Mouse (Mus musculus): Measurements from ENCODE around the gene Fn3k. TPM values are rescaled to one million over a fixed set of nuclear protein-coding genes. Genes with fewer than 3 reads are reported as not detected.

The Fn3k gene
- polyA plus RNA-seq, 1 experiment from 2014 or later, result 35.3 TPM

DNA sequence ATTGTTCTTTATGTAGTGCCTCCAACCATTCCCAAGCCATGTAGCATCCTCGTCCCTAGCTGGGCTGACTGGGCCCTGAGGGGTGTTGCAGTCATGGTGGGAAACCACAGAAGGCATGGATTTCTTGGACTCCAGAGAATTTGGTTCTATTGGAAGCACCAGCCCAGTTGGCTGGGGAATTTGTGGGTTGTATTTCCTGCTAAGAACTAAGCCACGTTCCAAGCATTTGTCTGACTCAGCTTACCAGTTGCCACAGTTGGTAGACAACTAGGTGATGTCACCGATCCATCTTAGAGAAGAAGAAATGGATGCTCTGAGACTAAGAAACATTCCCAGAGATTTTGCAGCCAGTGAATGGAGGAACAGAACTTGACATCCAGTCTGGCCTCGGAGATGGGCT is 6.9 kb downstream of the Fn3k start:
- Histone ChIP-seq H3K36me3 (ENCODE audit: control insufficient read depth, insufficient read depth) (peaks cover 34% of the 10 kb centered on the region), H3K9me3 (replicated peaks; ENCODE audit: control insufficient read depth, low read length) (no peaks in the 10 kb centered on the region), H3K27ac (ENCODE audit: low read length) (no peak overlapping the region; the same call in 1 of the 2 replicates), H3K4me1 (ENCODE audit: control insufficient read depth, low read depth, low read length) (peaks cover 30% of the 10 kb centered on the region), H3K27me3 (ENCODE audit: control insufficient read depth, insufficient read depth, low read depth, low read length) (no peaks in the 10 kb centered on the region; the same call in 1 of the 2 replicates), H3K4me3 (ENCODE audit: low read depth, low read length) (no peak overlapping the region), H3K4me2 (ENCODE audit: low read depth, low read length) (no peak overlapping the region), H3K9ac (ENCODE audit: low read depth, low read length) (no peak overlapping the region)
- 76% methylated on average over 4 of the region's 4 CpGs for whole genome bisulfite sequencing (ENCODE audit: insufficient replicate concordance)
- no peak for ATAC-seq (ENCODE audit: low read depth)

DNA sequence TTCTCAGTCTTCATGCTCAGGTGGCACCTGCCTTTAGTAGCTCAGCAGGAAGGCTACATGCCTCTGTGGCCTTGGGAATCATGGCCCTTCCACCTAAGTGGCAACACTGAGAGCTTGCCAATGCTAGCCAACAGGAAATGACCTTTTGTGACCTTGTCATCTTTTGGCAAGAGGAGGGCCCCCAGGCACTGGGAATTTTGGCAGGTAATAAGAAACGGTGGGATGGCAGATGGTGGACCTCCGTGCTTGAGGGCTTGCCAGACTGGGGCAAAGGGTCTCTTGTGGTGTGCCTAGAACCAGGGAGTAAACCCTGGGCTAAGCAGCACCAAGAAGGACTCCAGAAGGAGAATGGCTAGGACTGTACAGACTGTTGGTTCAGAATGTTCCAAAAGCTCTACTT is 7.4 kb downstream of the Fn3k start:
- ATAC-seq (ENCODE audit: low read depth), result no peak
- Histone ChIP-seq H3K9me3 (replicated peaks; ENCODE audit: control insufficient read depth, low read length) (no peaks in the 10 kb centered on the region), H3K4me3 (ENCODE audit: low read depth, low read length) (no peak overlapping the region), H3K27me3 (ENCODE audit: control insufficient read depth, insufficient read depth, low read depth, low read length) (no peaks in the 10 kb centered on the region; the same call in 1 of the 2 replicates), H3K36me3 (ENCODE audit: control insufficient read depth, insufficient read depth) (peaks cover 34% of the 10 kb centered on the region), H3K27ac (ENCODE audit: low read length) (no peak overlapping the region), H3K4me1 (ENCODE audit: control insufficient read depth, low read depth, low read length) (peaks cover 26% of the 10 kb centered on the region), H3K4me2 (ENCODE audit: low read depth, low read length) (no peak overlapping the region), H3K9ac (ENCODE audit: low read depth, low read length) (no peak overlapping the region)
- WGBS (ENCODE audit: insufficient replicate concordance), result 49% methylated on average over 2 of the region's 2 CpGs

DNA sequence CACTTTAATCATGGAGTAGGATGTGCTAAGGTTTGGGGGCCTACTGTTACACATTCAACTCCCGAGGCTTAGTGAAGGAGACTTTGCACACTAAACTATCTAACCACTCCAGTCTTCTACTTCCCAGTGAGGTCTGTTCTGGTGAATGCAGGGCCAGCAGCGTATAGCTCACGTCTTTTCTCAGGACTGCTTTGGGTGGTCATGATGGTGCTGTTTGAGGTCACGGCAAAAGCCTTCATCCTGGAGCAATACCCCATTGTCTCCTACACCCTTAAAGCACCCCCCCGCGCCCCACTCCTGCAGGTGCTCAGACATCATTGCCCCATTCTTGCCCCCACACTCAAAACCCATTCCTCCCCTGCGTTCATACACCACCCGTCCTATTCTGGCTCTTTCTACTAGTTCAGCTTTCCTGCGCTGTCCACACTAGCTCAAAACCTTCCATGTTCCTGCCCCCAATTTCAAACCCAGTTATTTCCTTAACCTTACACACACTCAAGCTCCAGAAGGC is 16.6 kb downstream of the Fn3k start:
- WGBS (ENCODE audit: insufficient replicate concordance), result 26% methylated on average over 9 of the region's 9 CpGs
- H3K4me2 ChIP-seq (ENCODE audit: low read depth, low read length), result peak overlapping the region; percentile 72
- H3K4me1 ChIP-seq (ENCODE audit: control insufficient read depth, low read depth, low read length), result peaks cover 22% of the 10 kb centered on the region
- H3K4me3 ChIP-seq (ENCODE audit: low read depth, low read length), result peak overlapping the region; percentile 85
- peak overlapping the region; percentile 93 for H3K27ac ChIP-seq (ENCODE audit: low read length)
- H3K9ac ChIP-seq (ENCODE audit: low read depth, low read length), result peak overlapping the region; percentile 80
- H3K36me3 ChIP-seq (ENCODE audit: control insufficient read depth, insufficient read depth), result peaks cover 19% of the 10 kb centered on the region
- no peak for ATAC-seq (ENCODE audit: low read depth)
- no peaks in the 10 kb centered on the region for H3K9me3 ChIP-seq (replicated peaks; ENCODE audit: control insufficient read depth, low read length)
- no peaks in the 10 kb centered on the region for H3K27me3 ChIP-seq (ENCODE audit: control insufficient read depth, insufficient read depth, low read depth, low read length)

DNA sequence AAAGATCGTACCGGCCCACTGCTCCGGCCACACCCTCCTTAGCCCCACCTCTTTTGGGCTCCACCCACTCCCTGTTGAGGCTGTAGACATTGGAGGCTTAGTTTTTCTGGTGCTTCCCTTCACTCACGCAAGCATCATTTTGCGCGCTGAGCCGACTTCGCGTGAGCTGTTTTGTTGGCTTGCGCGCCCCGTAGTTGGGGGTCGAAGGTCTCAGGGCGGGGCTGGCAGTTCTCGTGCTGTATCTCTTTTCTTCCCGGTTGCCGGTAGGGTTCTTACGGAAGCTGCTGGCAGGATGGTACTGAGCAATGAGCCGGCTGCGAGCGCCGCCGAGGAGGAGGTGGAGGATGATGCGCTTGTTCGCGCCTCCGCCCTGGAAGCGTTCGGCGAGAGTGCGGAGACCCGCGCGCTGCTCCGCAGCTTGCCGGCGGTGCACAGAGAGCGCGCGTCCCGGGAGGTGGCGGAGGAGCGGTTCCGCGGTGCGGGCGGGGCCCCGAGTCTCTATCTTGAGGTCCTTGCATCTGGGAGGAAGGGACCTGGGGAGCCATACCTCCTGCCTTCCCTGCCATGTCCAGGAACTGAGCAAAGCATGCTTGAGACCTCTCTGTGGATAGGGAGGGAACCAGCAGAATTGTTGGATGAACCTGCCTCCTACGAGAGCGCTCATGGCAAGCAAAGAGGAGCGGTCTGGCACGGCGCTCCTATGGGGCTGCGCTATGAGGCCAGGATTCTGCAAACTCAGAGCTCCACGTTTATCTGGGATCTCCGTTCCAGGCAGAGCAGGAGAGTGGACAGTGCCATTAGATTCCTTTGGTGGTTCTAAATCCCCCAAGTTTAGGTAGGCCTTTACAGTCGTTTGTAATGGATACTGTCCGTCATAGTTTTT is 17.3 kb downstream of the Fn3k start, which contains the start of gene Tbcd:
Gene Tbcd, plus strand, starts transcription at position 197 of the 883 bp plus-strand sequence.
- Histone ChIP-seq H3K4me2 (ENCODE audit: low read depth, low read length) (peak within 1 kb of the TSS; percentile 72), H3K27me3 (ENCODE audit: control insufficient read depth, insufficient read depth, low read depth, low read length) (no peaks in the 10 kb centered on the region), H3K36me3 (ENCODE audit: control insufficient read depth, insufficient read depth) (peaks cover 19% of the 10 kb centered on the region), H3K27ac (ENCODE audit: low read length) (peak within 1 kb of the TSS; percentile 93), H3K9ac (ENCODE audit: low read depth, low read length) (peak within 1 kb of the TSS; percentile 80), H3K4me1 (ENCODE audit: control insufficient read depth, low read depth, low read length) (peaks cover 22% of the 10 kb centered on the region), H3K9me3 (replicated peaks; ENCODE audit: control insufficient read depth, low read length) (no peaks in the 10 kb centered on the region), H3K4me3 (ENCODE audit: low read depth, low read length) (peak within 1 kb of the TSS; percentile 85)
- WGBS (ENCODE audit: insufficient replicate concordance), result under 1% methylated on average over 58 of the region's 58 CpGs
- ATAC-seq (ENCODE audit: low read depth), result peak; percentile 95

DNA sequence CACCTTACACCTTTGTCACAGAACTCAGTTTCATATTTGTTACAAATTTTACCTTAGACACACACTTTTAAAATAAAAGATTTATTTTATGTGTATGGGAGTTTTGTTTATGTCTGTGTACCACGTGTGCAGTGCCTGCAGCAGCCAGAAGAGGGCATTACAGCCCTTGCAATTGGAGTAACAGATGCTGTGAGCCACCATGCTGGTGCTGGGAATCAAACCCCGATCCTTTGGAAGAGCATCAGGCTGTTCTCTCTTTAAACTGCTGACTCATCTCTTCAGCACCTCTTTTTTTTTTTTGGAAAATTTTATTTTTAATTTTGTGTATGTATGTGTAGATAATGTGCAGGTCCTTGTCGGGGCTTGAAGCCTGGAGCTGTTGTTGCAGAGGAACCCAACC is 23.2 kb downstream of the Fn3k start:
- no peak for ATAC-seq (ENCODE audit: low read depth)
- Histone ChIP-seq H3K27ac (ENCODE audit: low read length) (no peak overlapping the region), H3K9ac (ENCODE audit: low read depth, low read length) (no peak overlapping the region), H3K9me3 (replicated peaks; ENCODE audit: control insufficient read depth, low read length) (peaks cover 3% of the 10 kb centered on the region), H3K4me3 (ENCODE audit: low read depth, low read length) (no peak overlapping the region), H3K4me2 (ENCODE audit: low read depth, low read length) (no peak overlapping the region), H3K4me1 (ENCODE audit: control insufficient read depth, low read depth, low read length) (peaks cover 7% of the 10 kb centered on the region), H3K27me3 (ENCODE audit: control insufficient read depth, insufficient read depth, low read depth, low read length) (no peaks in the 10 kb centered on the region), H3K36me3 (ENCODE audit: control insufficient read depth, insufficient read depth) (peaks cover 43% of the 10 kb centered on the region)
- WGBS (ENCODE audit: insufficient replicate concordance), result 83% methylated on average over 3 of the region's 3 CpGs

DNA sequence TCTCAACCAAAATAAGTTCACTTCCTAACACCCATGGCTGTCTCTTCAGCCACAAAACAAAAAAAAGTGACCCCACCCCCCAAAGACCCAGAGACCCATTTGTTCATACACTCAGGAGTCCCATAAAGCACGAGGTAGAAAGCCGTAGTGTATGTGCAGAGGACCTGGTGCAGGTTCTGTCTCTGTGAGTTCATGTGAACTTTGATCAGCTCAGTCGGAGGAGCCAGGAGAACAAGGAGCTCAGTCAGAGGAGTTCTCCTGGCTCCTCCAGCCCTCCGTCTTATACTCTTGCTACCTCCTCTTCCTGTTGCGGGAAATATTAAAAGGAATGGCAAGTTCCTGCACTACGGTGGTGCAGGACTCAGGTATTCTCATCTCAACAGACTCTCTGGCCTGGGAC is 32.7 kb downstream of the Fn3k start:
- Histone ChIP-seq H3K4me3 (ENCODE audit: low read depth, low read length) (no peak overlapping the region), H3K9ac (ENCODE audit: low read depth, low read length) (no peak overlapping the region), H3K4me1 (ENCODE audit: control insufficient read depth, low read depth, low read length) (no peaks in the 10 kb centered on the region), H3K9me3 (replicated peaks; ENCODE audit: control insufficient read depth, low read length) (no peaks in the 10 kb centered on the region), H3K36me3 (ENCODE audit: control insufficient read depth, insufficient read depth) (peaks cover 10% of the 10 kb centered on the region), H3K27ac (ENCODE audit: low read length) (no peak overlapping the region), H3K27me3 (ENCODE audit: control insufficient read depth, insufficient read depth, low read depth, low read length) (no peaks in the 10 kb centered on the region), H3K4me2 (ENCODE audit: low read depth, low read length) (no peak overlapping the region)
- WGBS (ENCODE audit: insufficient replicate concordance), result 90% methylated on average over 6 of the region's 6 CpGs
- ATAC-seq (ENCODE audit: low read depth), result no peak

DNA sequence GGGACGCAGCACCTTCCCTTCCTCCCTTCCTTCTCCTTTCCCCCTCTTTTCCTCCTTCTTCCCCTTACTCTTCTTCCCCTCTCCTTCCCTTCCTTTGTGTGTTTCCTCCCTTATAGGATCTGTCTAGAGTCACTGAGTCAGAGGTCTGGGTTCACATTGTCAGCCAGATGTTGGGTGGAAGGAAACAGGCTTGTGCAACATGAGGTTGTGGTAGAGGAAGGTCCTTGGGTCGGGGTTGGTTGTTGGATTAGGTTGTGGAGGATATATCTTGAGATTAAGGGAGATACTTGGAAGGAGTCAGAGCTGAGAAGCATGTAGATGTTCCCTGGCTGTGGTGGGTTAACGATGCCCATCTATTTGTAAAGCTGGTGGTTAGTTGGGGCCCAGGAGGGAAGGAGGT is 40.1 kb downstream of the Fn3k start:
- Histone ChIP-seq H3K27ac (ENCODE audit: low read length) (0 out of 2 replicates have a peak overlapping the region, but pooled peaks have one; percentile 5), H3K27me3 (ENCODE audit: control insufficient read depth, insufficient read depth, low read depth, low read length) (no peaks in the 10 kb centered on the region), H3K4me2 (ENCODE audit: low read depth, low read length) (no peak overlapping the region), H3K36me3 (ENCODE audit: control insufficient read depth, insufficient read depth) (no peaks in the 10 kb centered on the region; the same call in 1 of the 2 replicates), H3K4me3 (ENCODE audit: low read depth, low read length) (no peak overlapping the region), H3K9ac (ENCODE audit: low read depth, low read length) (no peak overlapping the region), H3K4me1 (ENCODE audit: control insufficient read depth, low read depth, low read length) (0 out of 2 replicates have a peak, but pooled peaks cover 3% of the 10 kb centered on the region), H3K9me3 (replicated peaks; ENCODE audit: control insufficient read depth, low read length) (no peaks in the 10 kb centered on the region)
- no peak for ATAC-seq (ENCODE audit: low read depth)
- 46% methylated on average over 3 of the region's 3 CpGs for WGBS (ENCODE audit: insufficient replicate concordance)

DNA sequence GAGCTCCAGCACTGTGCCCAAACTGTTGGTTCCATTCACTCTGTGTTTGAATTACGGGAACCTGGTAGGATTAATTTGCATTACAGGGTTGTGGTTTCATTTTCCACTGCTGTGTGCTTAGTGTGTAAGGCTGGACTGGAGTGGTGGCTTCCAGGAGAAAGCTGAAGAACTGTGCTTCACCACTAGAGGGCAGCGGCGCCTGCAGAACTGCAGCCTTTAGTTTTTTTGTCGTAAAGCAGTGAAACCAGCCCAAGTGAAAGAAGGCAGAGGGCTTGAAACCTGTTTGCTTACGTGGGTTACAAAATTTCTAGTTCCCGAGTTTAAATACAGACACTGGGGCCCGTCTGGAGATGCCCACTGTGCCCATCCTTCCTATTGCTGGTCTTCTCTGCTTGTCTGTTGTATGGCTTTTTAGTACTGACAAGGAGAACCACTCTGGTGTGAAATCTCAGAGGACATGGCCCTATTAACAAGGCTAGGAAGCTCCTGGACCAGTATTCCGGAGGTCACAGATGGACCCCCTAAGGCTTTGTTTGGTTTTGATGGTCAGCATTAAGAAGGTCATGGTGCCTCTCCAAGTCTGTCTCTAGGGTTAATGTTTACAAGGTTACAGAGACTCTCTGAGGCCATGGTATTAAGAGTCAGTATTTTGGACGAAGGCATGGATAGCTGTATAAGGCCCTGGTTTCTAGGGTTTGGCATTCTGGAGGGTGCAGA is 41.1 kb downstream of the Fn3k start:
- no peaks in the 10 kb centered on the region; the same call in 1 of the 2 replicates for H3K36me3 ChIP-seq (ENCODE audit: control insufficient read depth, insufficient read depth)
- ATAC-seq (ENCODE audit: low read depth), result peak; percentile 51; the same call in 1 of the 2 replicates
- 22% methylated on average over 9 of the region's 9 CpGs for WGBS (ENCODE audit: insufficient replicate concordance)

More for the DNA sequence above, 41.1 kb downstream of the Fn3k start:
- 0 out of 2 replicates have a peak, but pooled peaks cover 3% of the 10 kb centered on the region for H3K4me1 ChIP-seq (ENCODE audit: control insufficient read depth, low read depth, low read length)
- no peaks in the 10 kb centered on the region for H3K27me3 ChIP-seq (ENCODE audit: control insufficient read depth, insufficient read depth, low read depth, low read length)
- no peak overlapping the region for H3K4me2 ChIP-seq (ENCODE audit: low read depth, low read length)
- H3K4me3 ChIP-seq (ENCODE audit: low read depth, low read length), result no peak overlapping the region
- no peak overlapping the region for H3K27ac ChIP-seq (ENCODE audit: low read length)
- H3K9me3 ChIP-seq (replicated peaks; ENCODE audit: control insufficient read depth, low read length), result no peaks in the 10 kb centered on the region
- H3K9ac ChIP-seq (ENCODE audit: low read depth, low read length), result no peak overlapping the region

All from liver, embryonic 16.5 days (tissue).